Mouse (Mus musculus): ENCODE data around the gene Cenpq.

GRCm38 (mm10) chr17:40948518-40948917, 13.7 kb upstream of the Cenpq start:
- TF ChIP-seq CTCF (IDR thresholded peaks at IDR 0.05; ENCODE audit: low read depth) (no peak), EP300 (IDR thresholded peaks at IDR 0.05; ENCODE audit: low read depth) (no peak)

All from liver, embryonic 14.5 days (tissue).